Mouse (Mus musculus) heart, embryonic 10.5 days (tissue): Measurements from ENCODE around the gene Cd244a. TPM values are rescaled to one million over a fixed set of nuclear protein-coding genes. Genes with fewer than 3 reads are reported as not detected.
A peak's percentile ranks its signal among the peaks of the same experiment; 100 is the strongest.

ENCODE experiments used
- DNase-seq: peaks from one replicate; pipeline ENCODE4 v3.0.0-alpha.2; 2017; ENCODE audit warnings: low spot score
- H3K27ac ChIP-seq: fragments of 300-500 bp; sonication (generic); 2 replicates; pipeline ENCODE4 v1.5.1; 2016; ENCODE audit warnings: mild to moderate bottlenecking
- H3K27me3 ChIP-seq: fragments of 300-500 bp; sonication (generic); 2 replicates; pipeline ENCODE4 v1.6.1; 2016; ENCODE audit warnings: mild to moderate bottlenecking; ENCODE audit not compliant: poor library complexity, insufficient read depth, severe bottlenecking
- H3K36me3 ChIP-seq: fragments of 300-500 bp; sonication (generic); 2 replicates; pipeline ENCODE4 v1.6.1; 2016; ENCODE audit warnings: mild to moderate bottlenecking, moderate library complexity
- H3K4me1 ChIP-seq: fragments of 300-500 bp; sonication (generic); 2 replicates; pipeline ENCODE4 v1.6.1; 2016; ENCODE audit warnings: mild to moderate bottlenecking
- H3K4me3 ChIP-seq: fragments of 300-500 bp; sonication (generic); 2 replicates; pipeline ENCODE4 v1.5.1; 2016; ENCODE audit warnings: mild to moderate bottlenecking, moderate library complexity
- H3K9me3 ChIP-seq: fragments of 300-500 bp; sonication (generic); 2 replicates; pipeline ENCODE4 v1.6.1; 2016; ENCODE audit warnings: mild to moderate bottlenecking, moderate library complexity
- WGBS: fragments of 180-500 bp; shearing (Covaris S2); methylation state at CpG from one replicate; pipeline ENCODE4 v1.1.7; 2016; 5-methylcytosine and 5-hydroxymethylcytosine counted together
- polyA plus RNA-seq: library from polyadenylated mRNA; unstranded; fragments of >200 nt; fragmentation: Nextera tagmentation; extraction: Ambion mirVana; gene quantifications from 2 replicates; pipeline ENCODE4 v1.2.1, GENCODE M21; 2016

Gene Cd244a
- 0.13 TPM in 1 of 2 replicates, not detected in the other for polyA plus RNA-seq

GRCm38 (mm10) chr1:171558898-171559297 lies at the start of gene Cd244a:
TSS of gene Cd244a (plus strand) at chr1:171559193.
- no peaks in the 10 kb centered on the region for H3K36me3 ChIP-seq
- 73% methylated on average over 4 of the region's 4 CpGs for WGBS
- no peaks in the 10 kb centered on the region for H3K27me3 ChIP-seq
- H3K9me3 ChIP-seq = no peaks in the 10 kb centered on the region
- DNase-seq = no peak
- H3K4me3 ChIP-seq = no peak within 1 kb of the TSS
- no peak within 1 kb of the TSS for H3K27ac ChIP-seq
- peaks cover 10% of the 10 kb centered on the region for H3K4me1 ChIP-seq

GRCm38 (mm10) chr1:171513234-171513633 lies 45.8 kb upstream of the Cd244a start:
- DNase-seq = no peak
- Histone ChIP-seq H3K27ac (no peak overlapping the region), H3K36me3 (no peaks in the 10 kb centered on the region), H3K4me1 (no peaks in the 10 kb centered on the region), H3K4me3 (no peak overlapping the region), H3K9me3 (no peaks in the 10 kb centered on the region), H3K27me3 (no peaks in the 10 kb centered on the region)
- 83% methylated on average over 2 of the region's 2 CpGs for WGBS

- 88% methylated on average over 1 of the region's 1 CpGs for WGBS
- no peaks in the 10 kb centered on the region for H3K9me3 ChIP-seq
- H3K27me3 ChIP-seq = no peaks in the 10 kb centered on the region
- H3K27ac ChIP-seq = no peak overlapping the region
- no peak for DNase-seq
- H3K4me1 ChIP-seq = no peaks in the 10 kb centered on the region
- no peaks in the 10 kb centered on the region for H3K36me3 ChIP-seq
- no peak overlapping the region for H3K4me3 ChIP-seq
These were observed 45.2 kb upstream of the Cd244a start for GRCm38 (mm10) chr1:171513760-171514159.

- 13% methylated on average over 1 of the region's 1 CpGs for WGBS
- H3K4me1 ChIP-seq = no peaks in the 10 kb centered on the region
- no peak overlapping the region for H3K27ac ChIP-seq
- no peaks in the 10 kb centered on the region for H3K27me3 ChIP-seq
- no peaks in the 10 kb centered on the region for H3K36me3 ChIP-seq
- H3K9me3 ChIP-seq = no peaks in the 10 kb centered on the region
- no peak for DNase-seq
- no peak overlapping the region for H3K4me3 ChIP-seq
These were observed 44.0 kb upstream of the Cd244a start for GRCm38 (mm10) chr1:171515039-171515438.

GRCm38 (mm10) chr1:171515557-171515956 lies 43.4 kb upstream of the Cd244a start:
- no peaks in the 10 kb centered on the region for H3K9me3 ChIP-seq
- no peaks in the 10 kb centered on the region for H3K27me3 ChIP-seq
- H3K4me1 ChIP-seq = no peaks in the 10 kb centered on the region
- H3K4me3 ChIP-seq = no peak overlapping the region
- no peaks in the 10 kb centered on the region for H3K36me3 ChIP-seq
- no peak overlapping the region for H3K27ac ChIP-seq
- WGBS = 82% methylated on average over 4 of the region's 4 CpGs
- DNase-seq = no peak

- Histone ChIP-seq H3K36me3 (no peaks in the 10 kb centered on the region), H3K9me3 (no peaks in the 10 kb centered on the region), H3K27me3 (no peaks in the 10 kb centered on the region), H3K27ac (no peak overlapping the region), H3K4me3 (no peak overlapping the region), H3K4me1 (no peaks in the 10 kb centered on the region)
- 91% methylated on average over 4 of the region's 4 CpGs for WGBS
- DNase-seq = no peak
These were observed 27.6 kb upstream of the Cd244a start for GRCm38 (mm10) chr1:171531367-171531766.

- no peaks in the 10 kb centered on the region for H3K36me3 ChIP-seq
- H3K4me3 ChIP-seq = no peak overlapping the region
- no peak overlapping the region for H3K27ac ChIP-seq
- no peak for DNase-seq
- H3K4me1 ChIP-seq = no peaks in the 10 kb centered on the region
- no peaks in the 10 kb centered on the region for H3K27me3 ChIP-seq
- WGBS = 53% methylated on average over 2 of the region's 2 CpGs
- no peaks in the 10 kb centered on the region for H3K9me3 ChIP-seq
These were observed 26.2 kb upstream of the Cd244a start for GRCm38 (mm10) chr1:171532830-171533229.

GRCm38 (mm10) chr1:171534557-171534956 lies 24.4 kb upstream of the Cd244a start:
- Histone ChIP-seq H3K4me3 (no peak overlapping the region), H3K27me3 (no peaks in the 10 kb centered on the region), H3K36me3 (no peaks in the 10 kb centered on the region), H3K27ac (no peak overlapping the region), H3K9me3 (no peaks in the 10 kb centered on the region), H3K4me1 (no peaks in the 10 kb centered on the region)
- no peak for DNase-seq

GRCm38 (mm10) chr1:171535194-171535593 lies 23.8 kb upstream of the Cd244a start, which contains the start of gene Itln1:
TSS of gene Itln1 (minus strand) at chr1:171535294.
- Histone ChIP-seq H3K4me3 (no peak within 1 kb of the TSS), H3K4me1 (no peaks in the 10 kb centered on the region), H3K27me3 (no peaks in the 10 kb centered on the region), H3K9me3 (no peaks in the 10 kb centered on the region), H3K27ac (no peak within 1 kb of the TSS), H3K36me3 (no peaks in the 10 kb centered on the region)
- no peak for DNase-seq
- 82% methylated on average over 1 of the region's 1 CpGs for WGBS

- no peaks in the 10 kb centered on the region for H3K4me1 ChIP-seq
- 72% methylated on average over 1 of the region's 1 CpGs for WGBS
- DNase-seq = no peak
- H3K9me3 ChIP-seq = no peaks in the 10 kb centered on the region
- no peak overlapping the region for H3K4me3 ChIP-seq
- no peaks in the 10 kb centered on the region for H3K27me3 ChIP-seq
- H3K36me3 ChIP-seq = no peaks in the 10 kb centered on the region
- no peak overlapping the region for H3K27ac ChIP-seq
These were observed 18.3 kb upstream of the Cd244a start for GRCm38 (mm10) chr1:171540694-171541093.

GRCm38 (mm10) chr1:171551326-171551725 lies 7.7 kb upstream of the Cd244a start:
- no peak for DNase-seq
- H3K36me3 ChIP-seq = no peaks in the 10 kb centered on the region
- peaks cover 9% of the 10 kb centered on the region for H3K4me1 ChIP-seq
- H3K9me3 ChIP-seq = no peaks in the 10 kb centered on the region
- H3K4me3 ChIP-seq = no peak overlapping the region
- 88% methylated on average over 7 of the region's 7 CpGs for WGBS
- H3K27ac ChIP-seq = no peak overlapping the region
- no peaks in the 10 kb centered on the region for H3K27me3 ChIP-seq

- H3K4me1 ChIP-seq = peaks cover 9% of the 10 kb centered on the region
- no peak for DNase-seq
- no peaks in the 10 kb centered on the region for H3K9me3 ChIP-seq
- no peaks in the 10 kb centered on the region for H3K36me3 ChIP-seq
- H3K27ac ChIP-seq = peak overlapping the region; percentile 83
- H3K27me3 ChIP-seq = no peaks in the 10 kb centered on the region
- 83% methylated on average over 2 of the region's 2 CpGs for WGBS
- H3K4me3 ChIP-seq = no peak overlapping the region
These were observed 6.8 kb upstream of the Cd244a start for GRCm38 (mm10) chr1:171552230-171552629.

GRCm38 (mm10) chr1:171553359-171554341 lies 5.3 kb upstream of the Cd244a start:
- peaks cover 9% of the 10 kb centered on the region for H3K4me1 ChIP-seq
- H3K4me3 ChIP-seq = 0 out of 2 replicates have a peak overlapping the region, but pooled peaks have one; percentile 12
- 73% methylated on average over 11 of the region's 11 CpGs for WGBS
- no peak for DNase-seq
- H3K36me3 ChIP-seq = no peaks in the 10 kb centered on the region
- H3K27ac ChIP-seq = peak overlapping the region; percentile 78
- H3K27me3 ChIP-seq = no peaks in the 10 kb centered on the region
- H3K9me3 ChIP-seq = no peaks in the 10 kb centered on the region
